Mouse (Mus musculus) midbrain, embryonic 16.5 days (tissue): ENCODE results near the gene Zfp961. TPM values are rescaled to one million over a fixed set of nuclear protein-coding genes. Genes with fewer than 3 reads are reported as not detected.
"Not testable (repeated sequence)": the region's sequence is repeated elsewhere in the genome, so short reads cannot be mapped to it uniquely, and the experiment has no call there.

ENCODE experiments used
- ATAC-seq: fragments of 200-750 bp; cut with Nextera tagmentation; 2 replicates; pipeline ENCODE4 v1.8.0; 2017; ENCODE audit warnings: moderate TSS enrichment
- H3K27ac ChIP-seq: fragments of 300-500 bp; sonication (generic); 2 replicates; pipeline ENCODE4 v1.5.1; 2014; ENCODE audit warnings: mild to moderate bottlenecking, low read length, mixed read lengths
- H3K27me3 ChIP-seq: fragments of 300-500 bp; sonication (generic); 2 replicates; pipeline ENCODE4 v1.6.1; 2014; ENCODE audit warnings: low read depth, low read length, mixed read lengths; ENCODE audit not compliant: control insufficient read depth, insufficient read depth
- H3K36me3 ChIP-seq: fragments of 300-500 bp; sonication (generic); 2 replicates; pipeline ENCODE4 v1.6.1; 2014; ENCODE audit warnings: mild to moderate bottlenecking, low read length, moderate library complexity, mixed read lengths; ENCODE audit not compliant: control insufficient read depth, insufficient read depth
- H3K4me1 ChIP-seq: fragments of 300-500 bp; sonication (generic); 2 replicates; pipeline ENCODE4 v1.6.1; 2014; ENCODE audit warnings: mild to moderate bottlenecking, low read length, mixed read lengths; ENCODE audit not compliant: control insufficient read depth, insufficient read depth
- H3K4me2 ChIP-seq: fragments of 300-500 bp; sonication (generic); 2 replicates; pipeline ENCODE4 v1.6.1; 2014; ENCODE audit warnings: mild to moderate bottlenecking, low read length, mixed read lengths
- H3K4me3 ChIP-seq: fragments of 300-500 bp; sonication (generic); 2 replicates; pipeline ENCODE4 v1.5.1; 2014; ENCODE audit warnings: low read depth, mild to moderate bottlenecking, low read length, moderate library complexity, mixed read lengths
- H3K9ac ChIP-seq: fragments of 300-500 bp; sonication (generic); 2 replicates; pipeline ENCODE4 v1.6.1; 2014; ENCODE audit warnings: low read depth, low read length, mixed read lengths
- H3K9me3 ChIP-seq: fragments of 300-500 bp; sonication (generic); replicated peaks from 2 replicates; pipeline ENCODE4 v1.6.1; 2014; ENCODE audit warnings: mild to moderate bottlenecking, low read length, mixed read lengths; ENCODE audit not compliant: control insufficient read depth, poor library complexity, severe bottlenecking
- WGBS: fragments of 180-500 bp; shearing (Covaris S2); extraction: QIAGEN DNeasy Blood & Tissue Kit; methylation state at CpG from one replicate; pipeline ENCODE4 v1.1.7; 2014; 5-methylcytosine and 5-hydroxymethylcytosine counted together
- polyA plus RNA-seq: library from polyadenylated mRNA; unstranded; fragments of >200 nt; fragmentation: Nextera tagmentation; extraction: Ambion mirVana; gene quantifications from 2 replicates; pipeline ENCODE4 v1.2.1, GENCODE M21; 2015

Gene Zfp961
- polyA plus RNA-seq, 1 experiment from 2014 or later = 17.6 TPM

- not testable (repeated sequence) for H3K27ac ChIP-seq, H3K9ac ChIP-seq, ATAC-seq, H3K4me2 ChIP-seq, H3K9me3 ChIP-seq, H3K36me3 ChIP-seq, H3K4me3 ChIP-seq, H3K27me3 ChIP-seq
- WGBS = 98% methylated on average over 16 of the region's 16 CpGs
- H3K4me1 ChIP-seq = peaks cover 17% of the 10 kb centered on the region
Observed at GRCm38 (mm10) chr8:71952961-71953700, 2.3 kb downstream of the Zfp961 start.

GRCm38 (mm10) chr8:71954666-71955065, 3.8 kb downstream of the Zfp961 start:
- Histone ChIP-seq H3K27ac (no peak overlapping the region), H3K4me1 (peaks cover 17% of the 10 kb centered on the region), H3K9ac (no peak overlapping the region), H3K4me2 (no peak overlapping the region), H3K36me3 (peaks cover 4% of the 10 kb centered on the region; the same call in 1 of the 2 replicates), H3K9me3 (peaks cover 2% of the 10 kb centered on the region), H3K27me3 (no peaks in the 10 kb centered on the region), H3K4me3 (no peak overlapping the region)
- ATAC-seq = no peak
- WGBS = 98% methylated on average over 9 of the region's 9 CpGs

- Histone ChIP-seq H3K4me2 (no peak overlapping the region), H3K9me3 (no peaks in the 10 kb centered on the region; the same call in 1 of the 2 replicates), H3K4me1 (no peaks in the 10 kb centered on the region), H3K36me3 (peaks cover 6% of the 10 kb centered on the region), H3K4me3 (no peak overlapping the region), H3K27me3 (no peaks in the 10 kb centered on the region), H3K9ac (no peak overlapping the region), H3K27ac (no peak overlapping the region)
- ATAC-seq = no peak
Observed at GRCm38 (mm10) chr8:71960483-71960882, 9.6 kb downstream of the Zfp961 start.

- Histone ChIP-seq H3K9ac (no peak overlapping the region), H3K27me3 (no peaks in the 10 kb centered on the region), H3K4me1 (no peaks in the 10 kb centered on the region), H3K4me2 (no peak overlapping the region), H3K27ac (no peak overlapping the region), H3K9me3 (no peaks in the 10 kb centered on the region; the same call in none of the 2 replicates), H3K4me3 (no peak overlapping the region), H3K36me3 (peaks cover 17% of the 10 kb centered on the region)
- WGBS = 97% methylated on average over 5 of the region's 5 CpGs
- no peak for ATAC-seq
Observed at GRCm38 (mm10) chr8:71961796-71962195, 11.0 kb downstream of the Zfp961 start.

GRCm38 (mm10) chr8:71964051-71964450, 13.2 kb downstream of the Zfp961 start:
- H3K4me2 ChIP-seq = no peak overlapping the region
- H3K9me3 ChIP-seq = no peaks in the 10 kb centered on the region; the same call in 1 of the 2 replicates
- H3K9ac ChIP-seq = no peak overlapping the region
- H3K4me3 ChIP-seq = no peak overlapping the region
- no peak overlapping the region for H3K27ac ChIP-seq
- 90% methylated on average over 3 of the region's 3 CpGs for WGBS
- H3K36me3 ChIP-seq = peaks cover 36% of the 10 kb centered on the region
- no peak for ATAC-seq
- H3K4me1 ChIP-seq = no peaks in the 10 kb centered on the region
- no peaks in the 10 kb centered on the region for H3K27me3 ChIP-seq

GRCm38 (mm10) chr8:71965166-71965565, 14.3 kb downstream of the Zfp961 start:
- Histone ChIP-seq H3K9me3 (no peaks in the 10 kb centered on the region; the same call in 1 of the 2 replicates), H3K4me3 (no peak overlapping the region), H3K27me3 (no peaks in the 10 kb centered on the region), H3K9ac (no peak overlapping the region), H3K27ac (no peak overlapping the region), H3K4me1 (no peaks in the 10 kb centered on the region), H3K36me3 (peaks cover 36% of the 10 kb centered on the region), H3K4me2 (no peak overlapping the region)
- ATAC-seq = no peak
- 97% methylated on average over 2 of the region's 2 CpGs for WGBS

GRCm38 (mm10) chr8:71966411-71966810, 15.6 kb downstream of the Zfp961 start:
- no peak for ATAC-seq
- Histone ChIP-seq H3K4me3 (no peak overlapping the region), H3K9me3 (no peaks in the 10 kb centered on the region; the same call in 1 of the 2 replicates), H3K36me3 (peaks cover 34% of the 10 kb centered on the region), H3K9ac (no peak overlapping the region), H3K27ac (no peak overlapping the region), H3K27me3 (no peaks in the 10 kb centered on the region), H3K4me2 (no peak overlapping the region), H3K4me1 (no peaks in the 10 kb centered on the region)

- WGBS = 98% methylated on average over 5 of the region's 5 CpGs
- Histone ChIP-seq H3K4me3 (no peak overlapping the region), H3K9ac (no peak overlapping the region), H3K9me3 (no peaks in the 10 kb centered on the region; the same call in 1 of the 2 replicates), H3K27me3 (no peaks in the 10 kb centered on the region), H3K4me2 (no peak overlapping the region), H3K4me1 (no peaks in the 10 kb centered on the region), H3K36me3 (peaks cover 32% of the 10 kb centered on the region), H3K27ac (no peak overlapping the region)
- ATAC-seq = no peak
Observed at GRCm38 (mm10) chr8:71967261-71967660, 16.4 kb downstream of the Zfp961 start.

GRCm38 (mm10) chr8:71968100-71968499, 17.3 kb downstream of the Zfp961 start:
- Histone ChIP-seq H3K27ac (no peak overlapping the region), H3K4me1 (no peaks in the 10 kb centered on the region), H3K9ac (no peak overlapping the region), H3K4me3 (no peak overlapping the region), H3K36me3 (peaks cover 32% of the 10 kb centered on the region), H3K27me3 (no peaks in the 10 kb centered on the region), H3K4me2 (no peak overlapping the region), H3K9me3 (no peaks in the 10 kb centered on the region; the same call in 1 of the 2 replicates)
- WGBS = 89% methylated on average over 6 of the region's 6 CpGs
- no peak for ATAC-seq
